Mouse (Mus musculus): Measurements from ENCODE around the gene Bcl6b. TPM values are rescaled to one million over a fixed set of nuclear protein-coding genes. Genes with fewer than 3 reads are reported as not detected.

The Bcl6b gene
- 3.2 and 3.6 TPM in 2 replicates for polyA plus RNA-seq (2015; fragmentation: Nextera tagmentation; extraction: Ambion mirVana)

GRCm38 (mm10) chr11:70229260-70230010, at the start of gene Bcl6b:
TSS of gene Bcl6b (minus strand) at chr11:70229798.
- WGBS = 2% methylated on average over 39 of the region's 39 CpGs
- Histone ChIP-seq H3K4me3 (ENCODE audit: low read depth, low read length) (peak within 1 kb of the TSS; percentile 39), H3K9ac (ENCODE audit: low read length) (peak within 1 kb of the TSS; percentile 43; the same call in 1 of the 2 replicates), H3K9me3 (ENCODE audit: control insufficient read depth, low read length) (no peaks in the 10 kb centered on the region), H3K4me2 (replicated peaks; ENCODE audit: low read depth) (peak within 1 kb of the TSS; percentile 48), H3K36me3 (ENCODE audit: control insufficient read depth, insufficient read depth, low read length) (no peaks in the 10 kb centered on the region), H3K4me1 (replicated peaks; ENCODE audit: control insufficient read depth, insufficient read depth) (no peaks in the 10 kb centered on the region; the same call in 1 of the 2 replicates), H3K27me3 (ENCODE audit: control insufficient read depth, insufficient read depth, low read length) (no peaks in the 10 kb centered on the region; the same call in 1 of the 2 replicates), H3K27ac (replicated peaks) (peak within 1 kb of the TSS; percentile 70)
- no peak for DNase-seq (ENCODE audit: low spot score)
- TF ChIP-seq EP300 (optimal IDR thresholded peaks at IDR 0.05) = no peak
- ATAC-seq (ENCODE audit: low FRiP score, low TSS enrichment) = no peak

- no peaks in the 10 kb centered on the region for H3K36me3 ChIP-seq (ENCODE audit: control insufficient read depth, insufficient read depth, low read length)
- no peaks in the 10 kb centered on the region for H3K27me3 ChIP-seq (ENCODE audit: control insufficient read depth, insufficient read depth, low read length)
- ATAC-seq (ENCODE audit: low FRiP score, low TSS enrichment) = no peak
- TF ChIP-seq CTCF (IDR thresholded peaks at IDR 0.05; ENCODE audit: low read depth) = no peak
- TF ChIP-seq EP300 (optimal IDR thresholded peaks at IDR 0.05) = no peak
- no peaks in the 10 kb centered on the region for H3K9me3 ChIP-seq (ENCODE audit: control insufficient read depth, low read length)
- no peaks in the 10 kb centered on the region for H3K4me1 ChIP-seq (replicated peaks; ENCODE audit: control insufficient read depth, insufficient read depth)
- 82% methylated on average over 3 of the region's 3 CpGs for WGBS
- no peak overlapping the region for H3K9ac ChIP-seq (ENCODE audit: low read length)
- no peak overlapping the region for H3K4me3 ChIP-seq (ENCODE audit: low read depth, low read length)
- H3K4me2 ChIP-seq (replicated peaks; ENCODE audit: low read depth) = no peak overlapping the region
- H3K27ac ChIP-seq (replicated peaks) = no peak overlapping the region
- no peak for DNase-seq (ENCODE audit: low spot score)
Observed at GRCm38 (mm10) chr11:70278961-70279360, 49.4 kb upstream of the Bcl6b start.

DNA sequence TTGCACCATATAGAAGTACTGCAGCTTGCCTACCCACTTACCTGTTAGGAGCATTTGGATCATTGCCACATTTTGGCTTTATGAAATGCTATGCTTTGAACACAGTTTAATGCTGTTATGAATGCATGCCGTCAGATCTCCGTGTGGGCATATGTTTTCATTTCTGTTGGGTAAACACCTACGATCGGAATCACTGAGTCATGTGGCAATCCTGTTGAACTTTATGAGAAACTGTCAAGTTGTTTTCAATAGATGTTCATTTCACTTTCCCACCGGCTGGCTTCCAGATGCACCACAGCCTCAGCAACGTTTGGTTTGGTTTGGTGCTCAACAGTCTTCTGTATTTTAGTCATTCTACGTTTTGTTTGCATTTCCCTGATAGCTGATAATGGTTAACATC, 42.0 kb upstream of the Bcl6b start:
- no peak overlapping the region for H3K4me3 ChIP-seq (ENCODE audit: low read depth, low read length)
- H3K9ac ChIP-seq (ENCODE audit: low read length) = no peak overlapping the region
- no peaks in the 10 kb centered on the region for H3K9me3 ChIP-seq (ENCODE audit: control insufficient read depth, low read length)
- 59% methylated on average over 7 of the region's 7 CpGs for WGBS
- no peak overlapping the region for H3K4me2 ChIP-seq (replicated peaks; ENCODE audit: low read depth)
- H3K27me3 ChIP-seq (ENCODE audit: control insufficient read depth, insufficient read depth, low read length) = no peaks in the 10 kb centered on the region
- H3K36me3 ChIP-seq (ENCODE audit: control insufficient read depth, insufficient read depth, low read length) = no peaks in the 10 kb centered on the region
- ATAC-seq (ENCODE audit: low FRiP score, low TSS enrichment) (no peak), DNase-seq (ENCODE audit: low spot score) (no peak)
- TF ChIP-seq EP300 (optimal IDR thresholded peaks at IDR 0.05) (no peak), CTCF (IDR thresholded peaks at IDR 0.05; ENCODE audit: low read depth) (no peak)
- H3K4me1 ChIP-seq (replicated peaks; ENCODE audit: control insufficient read depth, insufficient read depth) = no peaks in the 10 kb centered on the region
- no peak overlapping the region for H3K27ac ChIP-seq (replicated peaks)

GRCm38 (mm10) chr11:70266405-70266804, 36.8 kb upstream of the Bcl6b start:
- Histone ChIP-seq H3K9me3 (ENCODE audit: control insufficient read depth, low read length) (no peaks in the 10 kb centered on the region), H3K4me3 (ENCODE audit: low read depth, low read length) (no peak overlapping the region), H3K4me2 (replicated peaks; ENCODE audit: low read depth) (no peak overlapping the region), H3K36me3 (ENCODE audit: control insufficient read depth, insufficient read depth, low read length) (no peaks in the 10 kb centered on the region), H3K27me3 (ENCODE audit: control insufficient read depth, insufficient read depth, low read length) (no peaks in the 10 kb centered on the region), H3K9ac (ENCODE audit: low read length) (no peak overlapping the region), H3K4me1 (replicated peaks; ENCODE audit: control insufficient read depth, insufficient read depth) (no peaks in the 10 kb centered on the region), H3K27ac (replicated peaks) (peak overlapping the region; percentile 49; the same call in 1 of the 2 replicates)
- WGBS = 77% methylated on average over 1 of the region's 1 CpGs
- TF ChIP-seq CTCF (IDR thresholded peaks at IDR 0.05; ENCODE audit: low read depth) (no peak), EP300 (optimal IDR thresholded peaks at IDR 0.05) (no peak)
- 0 out of 2 replicates have a peak, but pooled peaks have one; percentile 38 for ATAC-seq (ENCODE audit: low FRiP score, low TSS enrichment)
- no peak for DNase-seq (ENCODE audit: low spot score)

- no peak overlapping the region for H3K9ac ChIP-seq (ENCODE audit: low read length)
- TF ChIP-seq CTCF (IDR thresholded peaks at IDR 0.05; ENCODE audit: low read depth) = no peak
- TF ChIP-seq EP300 (optimal IDR thresholded peaks at IDR 0.05) = peak; percentile 34
- H3K9me3 ChIP-seq (ENCODE audit: control insufficient read depth, low read length) = no peaks in the 10 kb centered on the region
- DNase-seq (ENCODE audit: low spot score) = no peak
- no peaks in the 10 kb centered on the region for H3K4me1 ChIP-seq (replicated peaks; ENCODE audit: control insufficient read depth, insufficient read depth)
- H3K4me2 ChIP-seq (replicated peaks; ENCODE audit: low read depth) = no peak overlapping the region
- WGBS = 49% methylated on average over 4 of the region's 4 CpGs
- H3K27ac ChIP-seq (replicated peaks) = peak overlapping the region; percentile 49
- no peak for ATAC-seq (ENCODE audit: low FRiP score, low TSS enrichment)
- no peaks in the 10 kb centered on the region for H3K36me3 ChIP-seq (ENCODE audit: control insufficient read depth, insufficient read depth, low read length)
- H3K4me3 ChIP-seq (ENCODE audit: low read depth, low read length) = no peak overlapping the region
- no peaks in the 10 kb centered on the region for H3K27me3 ChIP-seq (ENCODE audit: control insufficient read depth, insufficient read depth, low read length)
Observed at GRCm38 (mm10) chr11:70265819-70266218, 36.2 kb upstream of the Bcl6b start.

GRCm38 (mm10) chr11:70265252-70265651, 35.7 kb upstream of the Bcl6b start:
- DNase-seq (ENCODE audit: low spot score) (no peak), ATAC-seq (ENCODE audit: low FRiP score, low TSS enrichment) (no peak)
- Histone ChIP-seq H3K36me3 (ENCODE audit: control insufficient read depth, insufficient read depth, low read length) (no peaks in the 10 kb centered on the region), H3K4me1 (replicated peaks; ENCODE audit: control insufficient read depth, insufficient read depth) (no peaks in the 10 kb centered on the region), H3K4me2 (replicated peaks; ENCODE audit: low read depth) (no peak overlapping the region), H3K4me3 (ENCODE audit: low read depth, low read length) (no peak overlapping the region), H3K27me3 (ENCODE audit: control insufficient read depth, insufficient read depth, low read length) (no peaks in the 10 kb centered on the region), H3K27ac (replicated peaks) (peak overlapping the region; percentile 49; the same call in 1 of the 2 replicates), H3K9ac (ENCODE audit: low read length) (no peak overlapping the region), H3K9me3 (ENCODE audit: control insufficient read depth, low read length) (no peaks in the 10 kb centered on the region)
- 35% methylated on average over 3 of the region's 3 CpGs for WGBS
- TF ChIP-seq CTCF (IDR thresholded peaks at IDR 0.05; ENCODE audit: low read depth) = no peak
- TF ChIP-seq EP300 (optimal IDR thresholded peaks at IDR 0.05) = no peak

All from stomach, postnatal 0 days (tissue).